Mouse (Mus musculus) kidney, adult 2 months (tissue): Measurements from ENCODE around the gene Fbxo30. TPM values are rescaled to one million over a fixed set of nuclear protein-coding genes. Genes with fewer than 3 reads are reported as not detected.
"Not testable (repeated sequence)": the region's sequence is repeated elsewhere in the genome, so short reads cannot be mapped to it uniquely, and the experiment has no call there.

ENCODE experiments used
- DNase-seq: peaks from one replicate; pipeline ENCODE4 v3.0.0; 2021
- H3K27ac ChIP-seq: fragments of 200-500 bp; 2 replicates; pipeline ENCODE4 v1.5.1; 2012; ENCODE audit warnings: low read depth, low read length, control low read depth, inconsistent platforms; ENCODE audit not compliant: insufficient read depth
- H3K27me3 ChIP-seq: fragments of 200-500 bp; replicated peaks from 2 replicates; pipeline ENCODE4 v1.6.1; 2012; ENCODE audit warnings: mild to moderate bottlenecking, moderate library complexity, low read length, inconsistent platforms; ENCODE audit not compliant: control insufficient read depth, insufficient read depth
- H3K36me3 ChIP-seq: fragments of 200-500 bp; 2 replicates; pipeline ENCODE4 v1.6.1; 2012; ENCODE audit warnings: mild to moderate bottlenecking, moderate library complexity, low read length, inconsistent platforms; ENCODE audit not compliant: control insufficient read depth, insufficient read depth
- H3K4me1 ChIP-seq: fragments of 200-500 bp; 2 replicates; pipeline ENCODE4 v1.6.1; 2011; ENCODE audit warnings: low read length; ENCODE audit not compliant: control insufficient read depth, insufficient read depth
- H3K4me3 ChIP-seq: fragments of 200-500 bp; 2 replicates; pipeline ENCODE4 v1.5.1; 2011; ENCODE audit warnings: mild to moderate bottlenecking, low read depth, low read length, control low read depth; ENCODE audit not compliant: insufficient read depth
- CTCF ChIP-seq: fragments of 200-500 bp; conservative IDR thresholded peaks from 2 replicates; pipeline ENCODE4 v1.5.1; 2011; ENCODE audit warnings: low read depth, mild to moderate bottlenecking, control low read depth, low read length, moderate library complexity, mixed read lengths; ENCODE audit not compliant: insufficient read depth, insufficient read length
- POLR2A ChIP-seq: fragments of 200-500 bp; IDR thresholded peaks from one replicate; pipeline ENCODE4 v1.6.1; 2011; ENCODE audit warnings: low read depth, low read length, control low read depth
- WGBS: fragments of 180-500 bp; shearing (Covaris S2); methylation state at CpG from one replicate; pipeline ENCODE4 v1.1.7; 2018; 5-methylcytosine and 5-hydroxymethylcytosine counted together
- polyA plus RNA-seq: library from polyadenylated mRNA; depleted of rRNA; stranded (reverse); fragments of >200 nt; gene quantifications from 2 replicates; pipeline ENCODE4 v1.2.3, GENCODE M21; 2012

Fbxo30 gene
- polyA plus RNA-seq, 1 experiment = 3.0 TPM

DNA sequence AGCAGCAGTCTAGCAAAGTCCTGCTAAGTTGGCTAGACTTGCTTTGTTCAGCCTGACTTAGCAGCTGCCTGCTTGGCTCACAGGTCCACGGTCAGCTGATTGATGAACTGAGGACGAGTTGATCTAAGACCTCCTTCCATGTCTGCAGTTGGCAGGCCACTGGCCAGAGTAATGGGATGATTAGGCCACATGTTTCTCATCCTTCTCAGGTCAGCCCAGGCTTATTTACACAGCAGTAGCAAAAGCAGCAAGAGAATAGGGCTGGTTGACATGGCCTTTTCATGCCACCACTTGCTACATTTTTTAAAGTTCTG, 24.9 kb downstream of the Fbxo30 start:
- Histone ChIP-seq H3K4me3 (no peak overlapping the region), H3K4me1 (no peaks in the 10 kb centered on the region), H3K27me3 (no peaks in the 10 kb centered on the region), H3K36me3 (no peaks in the 10 kb centered on the region), H3K27ac (no peak overlapping the region)
- DNase-seq = peak; percentile 26
- 17% methylated on average over 2 of the region's 2 CpGs for WGBS
- TF ChIP-seq POLR2A (no peak), CTCF (no peak)

DNA sequence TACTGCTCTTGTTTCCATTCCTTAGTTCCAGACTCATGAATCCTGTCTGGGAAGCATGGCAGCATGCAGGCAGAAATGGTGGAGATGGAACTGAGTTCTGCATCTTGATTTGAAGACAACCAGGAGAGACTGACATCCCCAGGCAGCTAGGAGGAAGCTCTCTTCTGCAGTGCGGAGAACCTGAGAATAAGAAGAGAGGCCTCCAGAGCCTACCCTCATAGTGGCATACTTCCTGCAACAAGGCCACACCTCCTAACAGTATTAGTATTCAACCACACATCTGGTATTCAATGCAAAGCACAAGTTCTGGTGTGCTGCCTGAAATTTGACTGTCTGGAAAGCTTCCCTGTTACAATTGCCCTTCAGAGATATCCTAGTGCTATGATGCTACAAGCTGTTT, 28.7 kb downstream of the Fbxo30 start:
- WGBS = 100% methylated on average over 1 of the region's 1 CpGs
- no peaks in the 10 kb centered on the region for H3K27me3 ChIP-seq
- DNase-seq = no peak
- H3K4me3 ChIP-seq = no peak overlapping the region
- H3K36me3 ChIP-seq = no peaks in the 10 kb centered on the region
- H3K4me1 ChIP-seq = no peaks in the 10 kb centered on the region
- H3K27ac ChIP-seq = no peak overlapping the region
- TF ChIP-seq POLR2A = no peak
- no peak for TF ChIP-seq CTCF

DNA sequence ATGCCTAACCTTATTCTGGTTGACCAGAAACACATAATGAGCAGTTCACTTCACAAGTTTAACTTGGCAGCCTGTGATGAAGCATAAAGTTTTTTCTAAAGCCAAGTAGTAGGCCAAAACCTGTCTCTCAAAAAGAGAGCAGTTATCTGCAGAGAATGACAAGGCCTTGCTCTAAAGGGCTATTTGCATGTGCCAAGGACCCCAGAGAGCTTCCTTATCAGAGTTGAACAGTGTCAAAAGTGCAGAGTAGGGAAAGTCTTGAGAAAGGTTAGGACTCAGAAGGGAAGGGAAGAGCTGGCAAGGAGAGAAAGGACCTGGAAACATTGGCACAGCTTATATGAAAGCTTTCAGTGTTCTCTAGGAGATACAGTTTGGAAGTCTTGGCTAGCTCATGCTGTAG, 29.4 kb downstream of the Fbxo30 start:
- Histone ChIP-seq H3K27me3 (no peaks in the 10 kb centered on the region), H3K36me3 (no peaks in the 10 kb centered on the region), H3K4me3 (no peak overlapping the region), H3K27ac (no peak overlapping the region), H3K4me1 (no peaks in the 10 kb centered on the region)
- no peak for DNase-seq
- TF ChIP-seq POLR2A (no peak), CTCF (no peak)

DNA sequence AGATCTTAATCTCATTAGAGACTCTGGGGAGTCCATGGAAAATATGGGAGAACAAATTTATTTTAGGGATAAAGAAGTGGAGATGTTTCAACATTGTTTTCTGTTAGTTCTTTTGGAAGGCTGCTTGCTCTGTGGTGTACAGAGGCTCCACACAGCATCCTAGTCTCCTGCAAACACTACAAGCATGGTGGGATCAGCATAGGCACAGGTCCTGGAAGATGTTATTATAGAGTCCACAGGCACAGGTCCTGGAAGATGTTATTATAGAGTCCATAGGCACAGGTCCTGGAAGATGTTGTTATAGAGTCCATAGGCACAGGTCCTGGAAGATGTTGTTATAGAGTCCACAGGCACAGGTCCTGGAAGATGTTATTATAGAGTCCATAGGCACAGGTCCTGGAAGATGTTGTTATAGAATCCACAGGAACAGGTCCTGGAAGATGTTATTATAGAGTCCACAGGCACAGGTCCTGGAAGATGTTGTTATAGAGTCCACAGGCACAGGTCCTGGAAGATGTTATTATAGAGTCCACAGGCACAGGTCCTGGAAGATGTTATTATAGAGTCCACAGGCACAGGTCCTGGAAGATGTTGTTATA, 36.8 kb downstream of the Fbxo30 start:
- H3K4me1 ChIP-seq, H3K36me3 ChIP-seq, H3K27me3 ChIP-seq, DNase-seq, H3K27ac ChIP-seq, H3K4me3 ChIP-seq: not testable (repeated sequence)

DNA sequence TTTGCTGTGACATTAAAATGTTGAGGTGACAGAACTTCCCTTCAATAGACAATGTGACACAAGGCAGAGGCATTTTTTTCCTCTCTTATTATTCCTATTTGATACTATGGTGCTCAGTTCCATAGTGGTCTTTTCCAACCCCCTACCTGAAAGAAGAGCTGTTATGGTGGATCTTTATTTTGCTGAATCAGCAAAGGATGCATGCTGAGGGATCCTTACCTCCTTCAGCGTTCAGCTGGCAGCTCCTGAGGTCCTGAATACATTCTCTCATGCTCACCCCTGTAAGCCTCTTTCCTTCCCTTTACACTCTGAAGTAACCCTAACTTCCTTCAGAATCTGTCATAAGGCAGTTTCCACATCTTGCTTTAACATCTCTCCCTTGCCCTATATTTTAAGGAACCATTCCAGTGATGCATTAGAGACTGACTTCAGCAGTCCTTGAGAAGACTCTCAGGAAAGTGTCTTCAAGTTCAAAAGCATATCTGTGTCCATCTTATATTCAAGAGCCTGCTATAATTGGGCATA, 38.4 kb downstream of the Fbxo30 start:
- 80% methylated on average over 1 of the region's 1 CpGs for WGBS
- Histone ChIP-seq H3K27me3 (no peaks in the 10 kb centered on the region), H3K36me3 (no peaks in the 10 kb centered on the region), H3K4me3 (no peak overlapping the region), H3K4me1 (no peaks in the 10 kb centered on the region), H3K27ac (no peak overlapping the region)
- no peak for TF ChIP-seq POLR2A
- DNase-seq = no peak

DNA sequence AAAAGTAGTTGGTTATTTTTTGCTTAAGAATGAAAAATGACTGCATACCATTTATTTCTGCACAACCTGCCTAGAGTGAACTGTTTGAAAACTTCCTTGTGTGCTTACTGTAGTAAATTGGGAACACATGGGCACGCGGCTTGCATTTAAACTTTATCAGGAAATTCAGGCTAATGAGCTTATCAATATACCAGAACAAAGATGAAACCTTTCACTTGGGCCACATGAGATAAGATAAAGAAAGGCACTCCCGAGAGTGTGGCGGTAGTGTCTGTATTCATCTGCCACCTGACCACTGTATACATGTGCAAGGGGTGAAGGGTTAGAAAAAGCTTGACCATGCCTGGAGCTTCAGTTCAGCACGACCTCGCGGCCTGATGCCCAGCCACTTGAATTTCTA, 41.2 kb downstream of the Fbxo30 start:
- Histone ChIP-seq H3K27ac (no peak overlapping the region), H3K4me3 (no peak overlapping the region), H3K4me1 (no peaks in the 10 kb centered on the region), H3K36me3 (no peaks in the 10 kb centered on the region), H3K27me3 (no peaks in the 10 kb centered on the region)
- TF ChIP-seq CTCF (no peak), POLR2A (no peak)
- no peak for DNase-seq
- 89% methylated on average over 7 of the region's 7 CpGs for WGBS

DNA sequence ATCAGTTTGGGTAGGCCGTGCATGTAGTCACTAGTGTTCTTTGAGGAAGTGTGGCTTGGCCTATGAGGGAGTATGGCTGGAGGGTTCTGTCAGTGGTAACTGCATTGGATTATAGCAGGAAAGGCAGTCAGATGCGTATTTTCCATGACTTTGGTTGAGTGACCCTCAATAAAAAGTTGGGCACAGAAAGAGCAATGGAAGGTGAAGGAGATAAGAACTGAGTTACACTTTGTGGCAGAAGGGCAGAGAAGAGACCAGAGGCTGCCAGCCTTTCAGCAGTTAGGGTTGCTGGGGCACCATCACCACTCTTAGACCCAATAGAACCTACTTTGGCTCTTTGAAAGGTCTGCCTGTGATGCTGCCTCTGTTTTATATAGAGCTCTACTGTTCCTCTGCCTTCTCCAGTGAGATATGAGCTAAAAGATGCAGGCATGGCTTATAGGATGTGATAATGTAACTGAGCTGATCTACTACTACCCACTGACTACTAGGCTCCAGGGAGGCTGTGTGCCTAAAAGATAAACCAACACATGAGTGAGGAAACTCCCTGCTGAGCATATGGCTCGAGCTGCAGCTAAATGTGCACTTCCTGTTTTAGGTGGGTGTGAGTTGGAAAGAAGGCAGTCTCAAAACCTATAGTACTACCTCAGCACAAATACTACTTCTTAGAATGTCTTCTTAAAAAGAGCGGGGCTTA, 42.2 kb downstream of the Fbxo30 start:
- no peak overlapping the region for H3K27ac ChIP-seq
- H3K36me3 ChIP-seq = no peaks in the 10 kb centered on the region
- no peaks in the 10 kb centered on the region for H3K4me1 ChIP-seq
- no peaks in the 10 kb centered on the region for H3K27me3 ChIP-seq
- no peak for DNase-seq
- no peak for TF ChIP-seq CTCF
- no peak overlapping the region for H3K4me3 ChIP-seq
- WGBS = 76% methylated on average over 4 of the region's 4 CpGs

DNA sequence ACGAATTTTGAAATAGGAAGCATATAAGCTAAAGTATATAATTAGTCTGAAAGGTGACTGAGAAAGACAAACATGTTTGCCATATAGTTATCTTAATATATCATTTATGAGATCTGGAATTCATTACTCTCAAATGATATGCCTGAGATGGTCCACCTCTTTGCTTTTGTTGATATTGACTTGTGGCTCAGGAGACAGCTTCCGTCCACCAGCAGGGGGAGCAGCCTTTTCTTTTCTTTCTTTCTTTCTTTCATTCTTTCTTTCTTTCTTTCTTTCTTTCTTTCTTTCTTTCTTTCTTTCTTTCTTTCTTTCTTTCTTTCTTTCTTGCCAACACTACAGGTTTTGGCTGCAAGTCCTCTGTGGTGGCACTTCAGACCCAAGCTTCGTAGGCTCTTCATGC, 45.4 kb downstream of the Fbxo30 start:
- Histone ChIP-seq H3K4me3 (no peak overlapping the region), H3K27ac (no peak overlapping the region), H3K4me1 (no peaks in the 10 kb centered on the region), H3K36me3 (no peaks in the 10 kb centered on the region), H3K27me3 (no peaks in the 10 kb centered on the region)
- TF ChIP-seq CTCF (peak; percentile 43), POLR2A (no peak)
- WGBS = 96% methylated on average over 3 of the region's 3 CpGs
- DNase-seq = no peak
